Mouse (Mus musculus) liver, embryonic 14.5 days (tissue): ENCODE measurements around the gene Nutm1. TPM values are rescaled to one million over a fixed set of nuclear protein-coding genes. Genes with fewer than 3 reads are reported as not detected.

Experiments used
- ATAC-seq: fragments of 200-750 bp; cut with Nextera tagmentation; 2 replicates; pipeline ENCODE4 v1.8.0; 2017; ENCODE audit warnings: moderate number of reproducible peaks, mild to moderate bottlenecking, moderate library complexity; ENCODE audit not compliant: insufficient read depth
- DNase-seq, 3 experiments: peaks; one replicate each; pipeline ENCODE4 v3.0.0-alpha.2; 2012 to 2013; ENCODE audit warnings: low read depth in 3 of 3, low spot score in 3 of 3
- H3K27ac ChIP-seq: fragments of 300-500 bp; sonication (generic); 2 replicates; pipeline ENCODE4 v1.5.1; 2014; ENCODE audit warnings: moderate library complexity, mild to moderate bottlenecking, control low read depth, inconsistent platforms
- H3K27me3 ChIP-seq: fragments of 300-500 bp; sonication (generic); 2 replicates; pipeline ENCODE4 v1.6.1; 2014; ENCODE audit warnings: mild to moderate bottlenecking, low read length, moderate library complexity; ENCODE audit not compliant: control insufficient read depth, insufficient read depth
- H3K36me3 ChIP-seq: fragments of 300-500 bp; sonication (generic); replicated peaks from 2 replicates; pipeline ENCODE4 v1.6.1; 2014; ENCODE audit warnings: low read depth; ENCODE audit not compliant: control insufficient read depth, insufficient read depth
- H3K4me1 ChIP-seq, 2 experiments: fragments of 200-500 bp in 1 of 2; fragments of 300-500 bp in 1 of 2; sonication (generic) in 1 of 2; replicated peaks; 2 replicates each; pipeline ENCODE4 v1.6.1; 2012 to 2014; ENCODE audit warnings: antibody characterized with exemption in 1 of 2, inconsistent platforms in 1 of 2, low read length in 1 of 2; ENCODE audit not compliant: control insufficient read depth in 2 of 2, insufficient read depth in 2 of 2
- H3K4me2 ChIP-seq: fragments of 300-500 bp; sonication (generic); 2 replicates; pipeline ENCODE4 v1.6.1; 2014; ENCODE audit warnings: low read depth, mild to moderate bottlenecking, control low read depth, moderate library complexity
- H3K4me3 ChIP-seq, 2 experiments: fragments of 200-500 bp in 1 of 2; fragments of 300-500 bp in 1 of 2; sonication (generic) in 1 of 2; 2 replicates each; pipeline ENCODE4 v1.5.1; 2012 to 2014; ENCODE audit warnings: low read depth in 2 of 2, low read length in 2 of 2, mild to moderate bottlenecking in 2 of 2, control low read depth in 1 of 2, inconsistent platforms in 1 of 2, moderate library complexity in 1 of 2; ENCODE audit not compliant: insufficient read depth in 1 of 2
- H3K9ac ChIP-seq: fragments of 300-500 bp; sonication (generic); replicated peaks from 2 replicates; pipeline ENCODE4 v1.6.1; 2014; ENCODE audit warnings: mild to moderate bottlenecking, control low read depth, moderate library complexity
- H3K9me3 ChIP-seq: fragments of 300-500 bp; sonication (generic); 2 replicates; pipeline ENCODE4 v1.6.1; 2016; ENCODE audit warnings: low read length, mixed read lengths; ENCODE audit not compliant: control insufficient read depth
- CTCF ChIP-seq: IDR thresholded peaks from 2 replicates; pipeline ENCODE4 v1.5.1; 2016; ENCODE audit warnings: antibody characterized with exemption, low read depth, control low read depth
- EP300 ChIP-seq: IDR thresholded peaks from 2 replicates; pipeline ENCODE4 v1.6.1; 2016; ENCODE audit warnings: antibody characterized with exemption, low read depth
- WGBS: fragments of 180-500 bp; shearing (Covaris S2); extraction: QIAGEN DNeasy Blood & Tissue Kit; methylation state at CpG from one replicate; pipeline ENCODE4 v1.1.7; 2014; ENCODE audit not compliant: insufficient replicate concordance; 5-methylcytosine and 5-hydroxymethylcytosine counted together
- polyA plus RNA-seq, 2 experiments: library from polyadenylated mRNA; depleted of rRNA in 1 of 2; stranded (reverse) in 1 of 2; unstranded in 1 of 2; fragments of >200 nt; fragmentation: Nextera tagmentation in 1 of 2; extraction: Ambion mirVana in 1 of 2; gene quantifications; 2 replicates each; pipeline versions ENCODE4 v1.2.1 to v1.2.3; 2012 to 2014

Nutm1 gene
- polyA plus RNA-seq, 2 experiments = not detected

DNA sequence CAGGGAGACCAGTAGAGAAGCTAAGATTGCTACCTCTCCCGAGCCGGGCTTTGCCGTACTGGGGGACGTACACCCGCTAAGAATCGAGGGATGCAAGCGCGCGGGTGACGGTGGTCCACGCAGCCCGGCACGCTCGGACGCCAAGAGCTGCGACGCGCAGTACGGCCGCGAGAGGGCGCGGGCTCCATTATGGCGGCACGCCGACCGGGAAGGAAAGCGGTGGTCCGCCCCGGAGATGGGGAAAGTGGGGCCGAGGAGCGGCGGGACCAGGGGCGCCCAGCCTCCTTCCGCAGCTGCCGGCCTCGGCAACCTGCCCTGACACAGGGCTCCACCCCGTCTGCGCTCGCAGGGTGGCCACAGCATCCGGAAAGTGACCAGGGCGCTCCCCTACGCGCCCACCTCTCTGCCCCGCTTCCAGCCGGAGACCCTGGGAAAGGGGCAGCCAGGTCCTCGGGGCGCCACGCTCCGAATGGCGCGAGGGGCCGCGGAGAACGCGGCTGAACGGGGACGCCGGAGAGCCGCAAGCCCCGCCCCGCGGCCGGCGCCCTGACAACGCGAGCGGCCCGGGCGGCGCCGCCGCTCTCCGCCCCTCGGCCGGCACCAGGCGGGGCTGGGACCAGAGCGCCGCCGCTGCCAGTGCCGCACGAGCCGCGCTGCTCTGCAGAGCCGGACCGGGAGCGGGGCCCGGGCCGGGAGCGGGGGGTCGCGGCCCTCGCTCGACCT, 19.7 kb downstream of the Nutm1 start, which contains the start of gene Lpcat4:
Gene Lpcat4 (plus strand): TSS at position 257 of the 723 bp plus-strand sequence.
- H3K4me3 ChIP-seq = peak within 1 kb of the TSS; percentile 61 to 78
- H3K9ac ChIP-seq = peak within 1 kb of the TSS; percentile 70

DNA sequence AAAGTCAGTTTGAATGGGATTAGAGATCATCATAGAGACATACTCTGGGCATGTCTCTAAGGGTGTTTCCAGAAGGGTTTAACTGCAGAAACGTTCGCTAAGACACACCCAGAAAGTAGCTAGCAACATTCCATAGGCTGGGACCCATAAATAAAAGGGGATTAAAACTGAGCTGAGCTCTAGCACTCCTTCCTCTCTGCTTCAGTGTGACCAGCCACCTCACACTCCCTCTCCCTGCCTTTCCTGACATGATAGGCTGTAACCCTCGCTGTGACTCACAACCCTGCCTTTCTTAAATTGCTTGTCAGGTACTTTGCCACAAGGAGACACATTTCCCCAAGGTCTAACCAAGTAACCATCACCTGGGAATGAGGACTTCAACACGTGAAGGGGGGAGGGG, 21.1 kb downstream of the Nutm1 start:
- Histone ChIP-seq H3K4me2 (no peak overlapping the region), H3K27ac (no peak overlapping the region)
- 11% methylated on average over 4 of the region's 4 CpGs for WGBS

More for the DNA sequence above, 19.7 kb downstream of the Nutm1 start, which contains the start of gene Lpcat4:
- no peaks in the 10 kb centered on the region for H3K36me3 ChIP-seq
- no peaks in the 10 kb centered on the region for H3K9me3 ChIP-seq
- TF ChIP-seq EP300 = no peak
- peak; percentile 87 for TF ChIP-seq CTCF
- no peaks in the 10 kb centered on the region; the same call in 1 of the 2 replicates for H3K27me3 ChIP-seq
- H3K4me2 ChIP-seq = peak within 1 kb of the TSS; percentile 71
- WGBS = under 1% methylated on average over 88 of the region's 94 CpGs
- ATAC-seq (peak; percentile 92), DNase-seq (peak; percentile 47 to 60 (median 54))
- peak within 1 kb of the TSS; percentile 24; the same call in 1 of the 2 replicates for H3K27ac ChIP-seq
- peaks cover 0 to 3% of the 10 kb centered on the region in 2 experiments; a peak in 1 of 4 replicates for H3K4me1 ChIP-seq

DNA sequence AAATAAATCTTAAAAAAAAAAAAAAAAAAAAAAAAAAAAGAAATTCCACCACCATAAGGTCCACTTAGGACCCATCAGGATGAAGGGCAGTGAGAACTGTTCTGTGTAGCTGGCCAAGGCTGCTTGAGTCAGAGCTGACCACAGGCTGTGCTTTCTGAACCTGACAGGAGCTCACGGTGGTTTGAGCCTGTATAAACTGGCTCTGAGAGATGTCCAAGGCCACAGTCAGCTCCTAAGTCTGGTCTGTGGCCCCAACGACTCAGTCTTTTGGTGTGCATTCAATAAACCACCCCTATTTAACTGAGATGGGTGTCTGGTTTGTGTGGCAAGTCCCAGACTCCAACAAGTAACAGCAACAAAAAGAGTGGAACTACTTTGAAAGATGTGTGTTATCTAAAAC, 22.5 kb downstream of the Nutm1 start:
- peaks cover 0 to 3% of the 10 kb centered on the region in 2 experiments; a peak in 1 of 4 replicates for H3K4me1 ChIP-seq
- 60% methylated on average over 2 of the region's 2 CpGs for WGBS
- H3K27me3 ChIP-seq = no peaks in the 10 kb centered on the region; the same call in 1 of the 2 replicates
- H3K9me3 ChIP-seq = no peaks in the 10 kb centered on the region
- H3K36me3 ChIP-seq = no peaks in the 10 kb centered on the region
- H3K4me3 ChIP-seq = no peak overlapping the region
- DNase-seq = no peak
- TF ChIP-seq EP300 = no peak
- no peak for TF ChIP-seq CTCF
- H3K9ac ChIP-seq = no peak overlapping the region
- no peak for ATAC-seq
- no peak overlapping the region for H3K27ac ChIP-seq
- no peak overlapping the region for H3K4me2 ChIP-seq

More for the DNA sequence above, 21.1 kb downstream of the Nutm1 start:
- no peaks in the 10 kb centered on the region; the same call in 1 of the 2 replicates for H3K27me3 ChIP-seq
- no peaks in the 10 kb centered on the region for H3K36me3 ChIP-seq
- no peak overlapping the region for H3K4me3 ChIP-seq
- DNase-seq (no peak), ATAC-seq (no peak)
- H3K4me1 ChIP-seq = peaks cover 0 to 3% of the 10 kb centered on the region in 2 experiments; a peak in 1 of 4 replicates
- no peak overlapping the region for H3K9ac ChIP-seq
- no peak for TF ChIP-seq CTCF
- no peak for TF ChIP-seq EP300
- H3K9me3 ChIP-seq = no peaks in the 10 kb centered on the region

DNA sequence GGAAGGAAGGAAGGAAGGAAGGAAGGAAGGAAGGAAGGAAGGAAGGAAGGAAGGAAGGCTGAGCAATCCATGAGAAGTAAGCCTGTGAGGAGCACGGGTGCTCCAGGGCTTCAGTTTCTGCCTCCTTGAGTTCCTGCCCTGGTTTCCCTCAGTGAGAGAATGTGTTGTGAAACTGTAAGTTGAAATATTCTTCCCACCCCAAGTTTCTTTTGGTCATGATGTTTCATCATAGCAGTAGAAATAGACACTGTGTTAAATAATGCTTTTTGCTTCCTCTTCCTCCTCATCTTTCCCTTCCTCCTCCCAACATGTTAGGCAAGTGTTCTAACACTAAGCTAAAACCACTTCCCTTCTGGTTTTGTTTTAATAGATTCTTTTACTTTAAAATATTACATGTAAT, 26.5 kb downstream of the Nutm1 start:
- H3K4me3 ChIP-seq = no peak overlapping the region
- no peak overlapping the region for H3K4me2 ChIP-seq
- H3K27me3 ChIP-seq = no peaks in the 10 kb centered on the region
- no peaks in the 10 kb centered on the region for H3K36me3 ChIP-seq
- no peak for DNase-seq
- H3K27ac ChIP-seq = no peak overlapping the region
- TF ChIP-seq EP300 (no peak), CTCF (no peak)
- no peak overlapping the region for H3K9ac ChIP-seq
- WGBS = 30% methylated on average over 1 of the region's 1 CpGs
- no peak for ATAC-seq
- no peaks in the 10 kb centered on the region for H3K4me1 ChIP-seq
- H3K9me3 ChIP-seq = no peaks in the 10 kb centered on the region

DNA sequence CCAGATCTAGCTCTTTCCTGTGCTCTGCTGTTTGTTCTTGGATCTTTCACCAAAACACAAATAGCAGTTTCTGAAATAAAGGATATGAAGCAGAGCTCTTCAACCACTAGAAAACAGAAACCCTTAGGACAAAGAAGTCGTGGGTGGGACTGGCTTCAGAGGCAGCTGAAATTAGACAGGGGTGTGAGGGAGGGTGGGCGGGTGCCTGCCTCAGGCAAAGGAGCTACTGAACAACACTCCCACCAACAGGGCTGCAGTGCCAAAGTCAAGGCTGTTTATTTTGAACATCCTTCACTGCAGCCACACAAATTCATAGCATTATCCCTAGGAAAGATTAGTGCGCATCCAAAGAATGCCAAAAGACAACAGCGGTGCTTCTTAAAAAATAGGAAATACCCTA, 34.7 kb downstream of the Nutm1 start:
- Histone ChIP-seq H3K4me1 (no peaks in the 10 kb centered on the region), H3K4me3 (no peak overlapping the region), H3K27ac (no peak overlapping the region), H3K9ac (no peak overlapping the region), H3K4me2 (no peak overlapping the region), H3K36me3 (no peaks in the 10 kb centered on the region), H3K9me3 (no peaks in the 10 kb centered on the region), H3K27me3 (no peaks in the 10 kb centered on the region)
- 62% methylated on average over 4 of the region's 4 CpGs for WGBS
- ATAC-seq (no peak), DNase-seq (no peak)
- TF ChIP-seq CTCF (no peak), EP300 (no peak)
